ENCODE assay signal across 8 mouse cellular contexts in genomic region chr16:11134348-11135344, GRCm38 (mm10). TPM values are rescaled to one million over a fixed set of nuclear protein-coding genes. Genes with fewer than 3 reads are reported as not detected.
DNase-seq lines count a peak whose midpoint lies in the region; ATAC-seq and TF ChIP-seq lines count a peak whose summit lies in the region.

Gene Txndc11 (minus strand): TSS chr16:11134650.

- peak; percentile 29 for TF ChIP-seq CTCF in heart, adult 2 months (IDR thresholded peaks at IDR 0.05)

- intact Hi-C loops in heart, adult 2 months (cut with DNase I) = loop anchor here (2.0 to 5.0 kb wide), 2 partner anchors 42 to 188 kb away; partner anchors contain the start of genes Snx29 and Zc3h7a

- peak; percentile 98 for DNase-seq in 3T3-L1 (ENCODE audit: low read depth, low spot score)
- DNase-seq in adrenal gland, postnatal 4 days (ENCODE audit: low spot score in 2 of 2) = peak; percentile 98 to 99
- DNase-seq in embryonic facial prominence, embryonic 14.5 days (ENCODE audit: low spot score) = peak; percentile 99
- peak; percentile 100 for DNase-seq in heart, adult 2 months
- peak; percentile 99 for DNase-seq in kidney, adult 8-10 months
- peak; percentile 99 to 100 for DNase-seq in spleen, postnatal 10 days (ENCODE audit: low spot score in 2 of 2)

- H3K79me2 ChIP-seq in heart, adult 2 months (replicated peaks; ENCODE audit: control insufficient read depth, insufficient read depth, low read length) = 0 out of 2 replicates have a peak, but pooled peaks cover 2% of the 10 kb centered on the region

- peak; percentile 95 for TF ChIP-seq POLR2A in heart, adult 2 months (IDR thresholded peaks at IDR 0.05; ENCODE audit: insufficient read depth, low read depth, low read length)

- peak; percentile 92; the same call in 1 of the 2 replicates for TF ChIP-seq EP300 in heart, adult 2 months (IDR thresholded peaks at IDR 0.05; ENCODE audit: insufficient read depth, low read depth, low read length)

- 2% methylated on average over 46 of the region's 80 CpGs for WGBS in embryonic facial prominence, embryonic 14.5 days
- under 1% methylated on average over 80 of the region's 80 CpGs for WGBS in heart, adult 2 months
- WGBS in limb, embryonic 13.5 days = 1% methylated on average over 78 of the region's 80 CpGs
- under 1% methylated on average over 71 of the region's 80 CpGs for WGBS in midbrain, embryonic 16.5 days

- peak within 1 kb of the TSS; percentile 95 for H3K4me3 ChIP-seq in embryonic facial prominence, embryonic 14.5 days (ENCODE audit: low read depth, low read length)
- peak within 1 kb of the TSS; percentile 73 for H3K4me3 ChIP-seq in heart, adult 2 months
- peak within 1 kb of the TSS; percentile 98 for H3K4me3 ChIP-seq in limb, embryonic 13.5 days
- peak within 1 kb of the TSS; percentile 98 for H3K4me3 ChIP-seq in midbrain, embryonic 16.5 days (ENCODE audit: low read depth, low read length)

- no peaks in the 10 kb centered on the region for H3K27me3 ChIP-seq in embryonic facial prominence, embryonic 14.5 days (replicated peaks; ENCODE audit: control insufficient read depth, insufficient read depth, low read length)
- H3K27me3 ChIP-seq in heart, adult 2 months (ENCODE audit: control insufficient read depth, insufficient read depth, low read length) = no peaks in the 10 kb centered on the region
- no peaks in the 10 kb centered on the region for H3K27me3 ChIP-seq in limb, embryonic 13.5 days
- H3K27me3 ChIP-seq in midbrain, embryonic 16.5 days (ENCODE audit: control insufficient read depth, insufficient read depth, low read depth, low read length) = no peaks in the 10 kb centered on the region

- peak within 1 kb of the TSS; percentile 94 for H3K9ac ChIP-seq in embryonic facial prominence, embryonic 14.5 days (ENCODE audit: low read depth, low read length)
- peak within 1 kb of the TSS; percentile 83 for H3K9ac ChIP-seq in heart, adult 2 months (ENCODE audit: low read depth, low read length)
- peak within 1 kb of the TSS; percentile 95 for H3K9ac ChIP-seq in limb, embryonic 13.5 days
- peak within 1 kb of the TSS; percentile 96 for H3K9ac ChIP-seq in midbrain, embryonic 16.5 days (ENCODE audit: low read depth, low read length)

- no peaks in the 10 kb centered on the region for H3K9me3 ChIP-seq in embryonic facial prominence, embryonic 14.5 days (ENCODE audit: control insufficient read depth, low read length)
- no peaks in the 10 kb centered on the region for H3K9me3 ChIP-seq in limb, embryonic 13.5 days
- no peaks in the 10 kb centered on the region for H3K9me3 ChIP-seq in midbrain, embryonic 16.5 days (replicated peaks; ENCODE audit: control insufficient read depth, low read length, poor library complexity, severe bottlenecking)

- peak within 1 kb of the TSS; percentile 92 for H3K27ac ChIP-seq in embryonic facial prominence, embryonic 14.5 days (replicated peaks; ENCODE audit: low read depth, low read length)
- H3K27ac ChIP-seq in heart, adult 2 months = peak within 1 kb of the TSS; percentile 97
- peak within 1 kb of the TSS; percentile 87 for H3K27ac ChIP-seq in limb, embryonic 13.5 days
- peak within 1 kb of the TSS; percentile 91 for H3K27ac ChIP-seq in midbrain, embryonic 16.5 days (ENCODE audit: low read length)

- peak within 1 kb of the TSS; percentile 66 for H3K4me2 ChIP-seq in embryonic facial prominence, embryonic 14.5 days (ENCODE audit: low read depth, low read length)
- peak within 1 kb of the TSS; percentile 77 for H3K4me2 ChIP-seq in limb, embryonic 13.5 days (replicated peaks)
- H3K4me2 ChIP-seq in midbrain, embryonic 16.5 days (ENCODE audit: low read length) = peak within 1 kb of the TSS; percentile 89

- H3K36me3 ChIP-seq in embryonic facial prominence, embryonic 14.5 days (ENCODE audit: control insufficient read depth, insufficient read depth, low read length) = peaks cover 36% of the 10 kb centered on the region
- peaks cover 10% of the 10 kb centered on the region for H3K36me3 ChIP-seq in heart, adult 2 months (ENCODE audit: control insufficient read depth, insufficient read depth, low read length)
- H3K36me3 ChIP-seq in limb, embryonic 13.5 days = peaks cover 28% of the 10 kb centered on the region
- H3K36me3 ChIP-seq in midbrain, embryonic 16.5 days (ENCODE audit: control insufficient read depth, insufficient read depth, low read length) = peaks cover 9% of the 10 kb centered on the region

- H3K4me1 ChIP-seq in embryonic facial prominence, embryonic 14.5 days (ENCODE audit: control insufficient read depth, insufficient read depth, low read length) = peaks cover 9% of the 10 kb centered on the region; the same call in 1 of the 2 replicates
- H3K4me1 ChIP-seq in heart, adult 2 months (ENCODE audit: control insufficient read depth, insufficient read depth, low read length) = peaks cover 6% of the 10 kb centered on the region
- peaks cover 30% of the 10 kb centered on the region for H3K4me1 ChIP-seq in limb, embryonic 13.5 days
- H3K4me1 ChIP-seq in midbrain, embryonic 16.5 days (ENCODE audit: control insufficient read depth, insufficient read depth, low read length) = peaks cover 26% of the 10 kb centered on the region

- peak; percentile 99 for ATAC-seq in embryonic facial prominence, embryonic 14.5 days (ENCODE audit: low read depth)
- peak; percentile 99 for ATAC-seq in limb, embryonic 13.5 days (ENCODE audit: low FRiP score, low read depth)
- peak; percentile 99 for ATAC-seq in midbrain, embryonic 16.5 days

RNA-seq across cellular contexts. Expression of gene Txndc11, which starts in this region (rescaled TPM):
- 10 to 100 TPM; 44.4 to 50.0 TPM for total RNA-seq in adrenal gland, postnatal 4 days (2021)
- 37.8 and 42.4 TPM in 2 replicates for polyA plus RNA-seq in embryonic facial prominence, embryonic 14.5 days (2014; fragmentation: Nextera tagmentation; extraction: Ambion mirVana)
- 10 to 100 TPM; 13.0 to 14.8 TPM for total RNA-seq in heart, adult 2 months (2021)
- 11.2 and 17.8 TPM in 2 replicates for polyA plus RNA-seq in heart, adult 2 months (2012; rRNA removed)
- 35.5 and 39.8 TPM in 2 replicates for polyA plus RNA-seq in limb, embryonic 13.5 days (2015; fragmentation: Nextera tagmentation; extraction: Ambion mirVana)
- 27.1 and 30.2 TPM in 2 replicates for polyA plus RNA-seq in midbrain, embryonic 16.5 days (2015; fragmentation: Nextera tagmentation; extraction: Ambion mirVana)

Comparison
In these comparisons a context has a peak if more than half of its experiments do, and no peak if none do; other contexts are left out.
1. Peak in every context shown above with its lines: DNase-seq, ATAC-seq, H3K4me3 ChIP-seq and H3K27ac ChIP-seq.